Mouse (Mus musculus) ES-E14 (cell line): ENCODE measurements around the gene Prkar1b. TPM values are rescaled to one million over a fixed set of nuclear protein-coding genes. Genes with fewer than 3 reads are reported as not detected.

ENCODE experiments used
- DNase-seq: peaks from one replicate; pipeline ENCODE4 v3.0.0-alpha.2; 2013; ENCODE audit warnings: low read depth, low spot score
- H3K27ac ChIP-seq: 2 replicates; pipeline ENCODE4 v1.5.1; 2012; ENCODE audit warnings: low read depth, mild to moderate bottlenecking, low read length, moderate library complexity, mixed read lengths; ENCODE audit not compliant: poor library complexity, insufficient read depth, severe bottlenecking
- H3K36me3 ChIP-seq: 2 replicates; pipeline ENCODE4 v1.6.1; 2012; ENCODE audit warnings: mild to moderate bottlenecking, low read length, moderate library complexity, mixed read lengths; ENCODE audit not compliant: control insufficient read depth, poor library complexity, insufficient read depth, severe bottlenecking
- H3K4me1 ChIP-seq, 2 experiments: fragments of 150-350 bp in 1 of 2; sonication (generic) in 1 of 2; 2 replicates each; pipeline ENCODE4 v1.6.1; 2012; ENCODE audit warnings: low read length in 2 of 2, mild to moderate bottlenecking in 1 of 2, mixed read lengths in 1 of 2; ENCODE audit not compliant: control insufficient read depth in 2 of 2, insufficient read depth in 2 of 2, poor library complexity in 1 of 2
- H3K4me3 ChIP-seq, 2 experiments: fragments of 150-350 bp in 1 of 2; sonication (generic) in 1 of 2; 2 replicates each; pipeline ENCODE4 v1.5.1; 2012; ENCODE audit warnings: low read length in 2 of 2, low read depth in 1 of 2, mild to moderate bottlenecking in 1 of 2, mixed read lengths in 1 of 2; ENCODE audit not compliant: insufficient read depth in 1 of 2, poor library complexity in 1 of 2, severe bottlenecking in 1 of 2
- H3K9ac ChIP-seq: 2 replicates; pipeline ENCODE4 v1.6.1; 2012; ENCODE audit warnings: low read depth, mild to moderate bottlenecking, low read length, mixed read lengths; ENCODE audit not compliant: poor library complexity, insufficient read depth, severe bottlenecking
- H3K9me3 ChIP-seq: fragments of 150-350 bp; sonication (generic); 2 replicates; pipeline ENCODE4 v1.6.1; 2012; ENCODE audit warnings: low read depth, mild to moderate bottlenecking, low read length; ENCODE audit not compliant: control insufficient read depth, insufficient read depth
- CHD2 ChIP-seq: IDR thresholded peaks from 2 replicates; pipeline ENCODE4 v1.6.1; 2014; ENCODE audit warnings: mild to moderate bottlenecking, low read depth, low read length, inconsistent platforms
- HCFC1 ChIP-seq: IDR thresholded peaks from 2 replicates; pipeline ENCODE4 v1.6.1; 2012; ENCODE audit warnings: low read length, inconsistent platforms, borderline replicate concordance; ENCODE audit not compliant: insufficient read depth
- MAFK ChIP-seq: IDR thresholded peaks from 2 replicates; pipeline ENCODE4 v1.6.1; 2014; ENCODE audit warnings: mild to moderate bottlenecking, low read depth, low read length, inconsistent platforms; ENCODE audit not compliant: insufficient read depth
- ZC3H11A ChIP-seq: IDR thresholded peaks from 2 replicates; pipeline ENCODE4 v1.6.1; 2012; ENCODE audit warnings: low read depth, mild to moderate bottlenecking, inconsistent platforms, low read length, borderline replicate concordance
- ZNF384 ChIP-seq: IDR thresholded peaks from 2 replicates; pipeline ENCODE4 v1.6.1; 2012; ENCODE audit warnings: low read depth, low read length, inconsistent platforms
- in situ Hi-C, 2 experiments: fragments of 600-800 bp; cut with MboI; formaldehyde crosslinking; loops; one replicate each; pipeline ENCODE4 v1.15.1; 2025; ENCODE audit warnings: low sequenced_read_pairs in 2 of 2, inconsistent platforms in 1 of 2; ENCODE audit not compliant: unreplicated experiment in 2 of 2
- total RNA-seq: library from RNA; depleted of rRNA; stranded (reverse); fragments of 300-350 nt; gene quantifications from 2 replicates; pipeline ENCODE4 v1.2.3, GENCODE M21; 2012

The Prkar1b gene
- total RNA-seq, 1 experiment = 3.8 TPM

- Histone ChIP-seq H3K9ac (peak overlapping the region; percentile 26), H3K9me3 (no peaks in the 10 kb centered on the region), H3K4me1 (peaks cover 0 to 17% of the 10 kb centered on the region in 2 experiments; a peak in 2 of 4 replicates), H3K36me3 (no peaks in the 10 kb centered on the region), H3K4me3 (peak overlapping the region; percentile 16 to 94; a peak in 3 of 4 replicates), H3K27ac (no peak overlapping the region)
- no peak for DNase-seq
- TF ChIP-seq HCFC1 = no peak
- TF ChIP-seq ZC3H11A = no peak
- in situ Hi-C loops = loop anchor here (5.0 to 10.0 kb wide), 3 partner anchors 539 to 907 kb away; partner anchors contain the start of genes Elfn1 (in 1 of the 2) and Uncx (in 1 of the 2)
Observed at GRCm38 (mm10) chr5:138997936-138998580, 151.7 kb downstream of the Prkar1b start.

GRCm38 (mm10) chr5:138997171-138997788, 152.5 kb downstream of the Prkar1b start, which contains the start of gene Pdgfa:
Gene Pdgfa, minus strand, starts transcription at chr5:138997370.
- Histone ChIP-seq H3K4me3 (peak within 1 kb of the TSS; percentile 75 to 94), H3K27ac (peak within 1 kb of the TSS; percentile 70), H3K4me1 (peaks cover 0 to 17% of the 10 kb centered on the region in 2 experiments; a peak in 2 of 4 replicates), H3K9me3 (no peaks in the 10 kb centered on the region), H3K9ac (peak within 1 kb of the TSS; percentile 80), H3K36me3 (peaks cover 4% of the 10 kb centered on the region; the same call in 1 of the 2 replicates)
- no peak for TF ChIP-seq ZC3H11A
- TF ChIP-seq HCFC1 = no peak
- TF ChIP-seq CHD2 = no peak
- no peak for TF ChIP-seq ZNF384
- no peak for TF ChIP-seq MAFK
- in situ Hi-C loops = loop anchor here (5.0 to 10.0 kb wide), 3 partner anchors 540 to 908 kb away; partner anchors contain the start of genes Elfn1 (in 1 of the 2) and Uncx (in 1 of the 2)
- DNase-seq = no peak

GRCm38 (mm10) chr5:138996322-138997073, 153.3 kb downstream of the Prkar1b start:
- Histone ChIP-seq H3K4me1 (peaks cover 0 to 17% of the 10 kb centered on the region in 2 experiments; a peak in 3 of 4 replicates), H3K36me3 (peaks cover 4% of the 10 kb centered on the region; the same call in 1 of the 2 replicates), H3K9ac (peak overlapping the region; percentile 80), H3K27ac (peak overlapping the region; percentile 70), H3K4me3 (peak overlapping the region; percentile 75 to 94), H3K9me3 (no peaks in the 10 kb centered on the region)
- peak; percentile 91 for DNase-seq
- TF ChIP-seq MAFK (no peak), ZNF384 (no peak), HCFC1 (no peak), CHD2 (no peak), ZC3H11A (no peak)
- in situ Hi-C loops = loop anchor here (5.0 to 10.0 kb wide), 3 partner anchors 541 to 908 kb away; partner anchors contain the start of genes Elfn1 (in 1 of the 2) and Uncx (in 1 of the 2)

GRCm38 (mm10) chr5:138995721-138996311, 154.0 kb downstream of the Prkar1b start:
- peaks cover 10% of the 10 kb centered on the region for H3K36me3 ChIP-seq
- no peak for TF ChIP-seq ZC3H11A
- no peak for TF ChIP-seq MAFK
- TF ChIP-seq CHD2 = no peak
- TF ChIP-seq ZNF384 = no peak
- no peak for TF ChIP-seq HCFC1
- H3K9me3 ChIP-seq = no peaks in the 10 kb centered on the region
- peak overlapping the region; percentile 70 for H3K27ac ChIP-seq
- H3K4me1 ChIP-seq = peaks cover 3 to 24% of the 10 kb centered on the region in 2 experiments
- H3K9ac ChIP-seq = peak overlapping the region; percentile 80
- peak overlapping the region; percentile 75 to 94 for H3K4me3 ChIP-seq
- in situ Hi-C loops = loop anchor here (5.0 to 10.0 kb wide), 3 partner anchors 541 to 909 kb away; partner anchors contain the start of genes Elfn1 (in 1 of the 2) and Uncx (in 1 of the 2)
- DNase-seq = no peak
